Mouse (Mus musculus): Measurements from ENCODE around the gene Aldh2.
"Not testable (repeated sequence)": the region's sequence is repeated elsewhere in the genome, so short reads cannot be mapped to it uniquely, and the experiment has no call there.

Gene Aldh2

DNA sequence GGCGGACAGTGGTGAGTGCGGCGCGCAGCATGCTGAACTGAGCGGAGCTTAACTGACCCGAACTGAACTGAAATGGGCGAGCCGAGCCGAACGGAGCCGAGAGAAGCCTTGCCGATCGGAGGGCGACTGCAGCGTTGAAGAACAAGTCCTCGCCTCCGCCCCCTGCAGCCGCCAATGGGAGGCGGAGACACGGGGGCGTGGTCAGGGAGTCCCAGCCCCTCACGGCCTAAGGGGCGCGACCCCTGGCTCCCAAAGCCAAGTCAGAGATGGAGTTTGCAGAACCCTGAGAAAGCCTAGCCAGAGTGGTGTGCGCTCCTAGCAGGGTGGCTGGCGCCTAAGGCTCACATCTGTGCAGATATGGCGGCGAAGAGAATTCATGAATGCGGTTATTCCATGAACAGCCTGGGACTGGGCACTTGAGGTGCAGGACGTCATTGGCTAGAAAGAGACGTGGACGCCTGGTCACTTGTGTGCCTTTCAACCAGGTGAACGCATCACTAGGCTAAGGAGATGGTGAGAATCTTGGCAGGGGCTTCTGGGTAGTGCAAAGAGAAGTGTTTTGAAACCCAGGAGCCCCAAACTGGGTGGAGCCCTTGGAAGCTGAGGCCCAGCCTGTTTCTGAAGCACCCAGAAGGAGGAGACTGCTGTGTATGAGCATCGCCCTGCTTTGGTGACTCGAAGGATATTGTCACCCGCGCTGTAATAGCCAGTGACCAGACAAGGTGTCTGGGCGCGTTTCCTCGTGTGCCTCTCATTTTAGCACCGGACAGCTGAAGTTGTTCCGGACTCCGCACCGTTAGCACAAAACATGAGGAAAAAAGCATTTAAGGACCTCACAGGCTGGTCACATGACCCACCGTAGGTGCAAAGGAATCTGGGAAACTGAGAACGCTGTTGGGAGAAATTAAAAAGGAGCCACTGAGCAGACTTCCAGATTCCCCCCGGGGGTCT lies at the start of gene Aldh2:
TSS of gene Aldh2 (minus strand) at position 374 of the 951 bp plus-strand sequence.
- peak; percentile 90 for DNase-seq (ENCODE audit: low read depth, low spot score)

- DNase-seq (ENCODE audit: low read depth, low spot score): no peak
Observed at GRCm38 (mm10) chr5:121639601-121640000, 46.0 kb upstream of the Aldh2 start.

DNA sequence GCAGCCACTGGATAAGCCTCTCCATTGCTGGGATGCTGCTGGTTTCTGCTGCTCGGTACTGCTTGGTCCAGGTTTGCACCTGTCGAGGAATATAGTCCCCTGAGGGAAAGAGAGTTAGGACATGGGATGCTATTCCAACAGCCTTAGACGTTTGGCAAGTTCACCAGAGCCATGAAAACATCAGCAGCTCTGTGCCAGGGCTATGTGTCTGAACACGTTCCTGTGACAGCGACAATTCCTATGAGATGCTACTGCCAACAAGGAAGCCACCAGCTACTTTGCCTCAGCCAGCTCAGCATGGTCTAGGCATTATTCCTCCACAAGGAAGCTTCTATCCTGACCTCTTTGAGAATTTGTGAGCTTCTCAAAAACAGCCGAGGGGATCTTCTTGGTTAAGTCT lies 43.7 kb upstream of the Aldh2 start:
- no peak for DNase-seq (ENCODE audit: low read depth, low spot score)

DNA sequence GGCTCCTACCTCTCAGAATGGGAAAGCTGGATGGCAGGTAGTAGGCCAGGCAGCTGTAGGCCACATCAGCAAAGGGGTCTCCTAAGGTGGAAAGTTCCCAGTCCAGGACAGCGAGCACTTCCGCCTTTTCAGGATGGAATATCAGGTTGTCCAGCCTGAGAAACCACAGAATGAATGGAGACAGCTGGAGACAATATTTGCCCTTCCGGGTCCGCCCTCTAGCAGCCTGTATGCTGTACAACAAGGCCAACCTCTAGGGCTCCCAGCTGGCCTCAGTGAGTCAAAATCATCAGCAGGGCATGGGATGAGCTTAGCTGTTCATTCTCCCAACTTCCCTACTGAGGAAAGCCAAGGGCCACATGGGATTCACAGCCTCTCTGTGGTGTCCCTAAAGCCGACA lies 41.0 kb upstream of the Aldh2 start:
- DNase-seq (ENCODE audit: low read depth, low spot score): no peak

GRCm38 (mm10) chr5:121632804-121633203 lies 39.2 kb upstream of the Aldh2 start:
- DNase-seq (ENCODE audit: low read depth, low spot score): no peak

DNA sequence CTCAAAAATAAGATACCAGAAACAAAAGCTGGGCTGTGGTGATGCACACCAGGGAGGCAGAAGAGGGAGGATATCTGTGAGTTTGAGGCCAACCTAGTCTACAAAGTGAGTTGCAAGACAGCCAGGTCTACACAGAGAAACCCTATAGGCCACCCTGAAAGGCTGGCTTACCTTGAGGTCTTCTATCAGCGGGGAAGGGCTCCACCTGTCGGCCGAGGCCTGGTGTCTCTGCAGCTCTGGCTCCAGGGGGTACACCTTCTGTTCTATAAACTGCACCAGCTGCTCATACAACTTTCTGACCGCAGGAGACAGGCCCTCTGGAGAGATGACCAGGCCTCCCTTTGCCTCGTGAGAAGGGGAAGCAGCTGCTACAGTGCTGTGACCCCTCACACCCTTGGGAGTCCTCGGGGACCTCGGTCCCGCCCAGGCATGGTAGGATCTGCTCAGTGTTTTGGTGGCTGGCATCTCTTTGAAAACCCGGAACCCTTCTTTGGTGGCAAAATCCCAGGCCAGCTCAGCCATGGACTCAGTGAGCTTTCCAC lies 37.6 kb upstream of the Aldh2 start:
- DNase-seq (ENCODE audit: low read depth, low spot score): not testable (repeated sequence)

- peak; percentile 47 for DNase-seq (ENCODE audit: low read depth, low spot score)
Observed at GRCm38 (mm10) chr5:121627871-121628270, 34.2 kb upstream of the Aldh2 start.

GRCm38 (mm10) chr5:121623241-121623640 lies 29.6 kb upstream of the Aldh2 start:
- DNase-seq (ENCODE audit: low read depth, low spot score): no peak

DNA sequence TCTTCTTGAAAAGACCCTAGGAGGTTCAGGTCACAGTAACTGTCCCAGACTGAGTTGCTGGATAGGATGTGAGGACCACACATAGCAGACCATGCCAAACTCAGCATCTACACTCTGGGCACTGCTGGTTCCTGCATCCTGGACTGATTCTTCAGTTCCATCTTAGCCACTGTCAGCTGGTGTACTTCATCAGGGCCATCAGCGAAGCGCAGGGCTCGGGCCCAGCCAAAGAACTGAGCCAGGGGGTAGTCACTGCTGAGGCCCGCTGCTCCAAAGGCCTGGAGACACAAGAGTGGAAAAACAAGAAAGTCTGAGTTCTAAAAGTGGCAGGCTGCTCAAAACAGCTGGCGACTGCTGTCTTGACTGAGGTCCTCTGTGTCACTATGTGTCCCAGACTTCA lies 27.5 kb upstream of the Aldh2 start:
- no peak for DNase-seq (ENCODE audit: low read depth, low spot score)

GRCm38 (mm10) chr5:121618592-121619513 lies 25.2 kb upstream of the Aldh2 start, which contains the start of gene Acad12:
TSS of gene Acad12 (minus strand) at chr5:121618938.
- DNase-seq (ENCODE audit: low read depth, low spot score): peak; percentile 92

- not testable (repeated sequence) for DNase-seq (ENCODE audit: low read depth, low spot score)
Observed at GRCm38 (mm10) chr5:121614921-121615320, 21.3 kb upstream of the Aldh2 start.

GRCm38 (mm10) chr5:121612036-121612435 lies 18.4 kb upstream of the Aldh2 start:
- DNase-seq (ENCODE audit: low read depth, low spot score): no peak

DNA sequence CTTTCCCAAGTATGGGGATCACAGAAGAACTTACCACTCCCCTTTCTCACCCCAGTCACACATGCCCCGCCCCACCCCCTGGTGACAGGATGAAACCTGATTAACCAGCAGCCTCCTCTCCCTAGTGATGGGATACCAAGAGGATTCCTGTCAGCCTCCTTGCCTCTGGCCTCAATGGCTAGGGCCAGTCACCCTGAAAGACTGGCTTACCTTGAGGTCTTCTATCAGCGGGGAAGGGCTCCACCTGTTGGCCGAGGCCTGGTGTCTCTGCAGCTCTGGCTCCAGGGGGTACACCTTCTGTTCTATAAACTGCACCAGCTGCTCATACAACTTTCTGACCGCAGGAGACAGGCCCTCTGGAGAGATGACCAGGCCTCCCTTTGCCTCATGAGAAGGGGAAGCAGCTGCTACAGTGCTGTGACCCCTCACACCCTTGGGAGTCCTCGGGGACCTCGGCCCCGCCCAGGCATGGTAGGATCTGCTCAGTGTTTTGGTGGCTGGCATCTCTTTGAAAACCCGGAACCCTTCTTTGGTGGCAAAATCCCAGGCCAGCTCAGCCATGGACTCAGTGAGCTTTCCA lies 16.0 kb upstream of the Aldh2 start:
- not testable (repeated sequence) for DNase-seq (ENCODE audit: low read depth, low spot score)

GRCm38 (mm10) chr5:121606151-121606550 lies 12.5 kb upstream of the Aldh2 start:
- peak; percentile 54 for DNase-seq (ENCODE audit: low read depth, low spot score)

- not testable (repeated sequence) for DNase-seq (ENCODE audit: low read depth, low spot score)
Observed at GRCm38 (mm10) chr5:121603815-121604214, 10.2 kb upstream of the Aldh2 start.

- peak; percentile 94 for DNase-seq (ENCODE audit: low read depth, low spot score)
Observed at GRCm38 (mm10) chr5:121601547-121602299, 8.1 kb upstream of the Aldh2 start.

DNA sequence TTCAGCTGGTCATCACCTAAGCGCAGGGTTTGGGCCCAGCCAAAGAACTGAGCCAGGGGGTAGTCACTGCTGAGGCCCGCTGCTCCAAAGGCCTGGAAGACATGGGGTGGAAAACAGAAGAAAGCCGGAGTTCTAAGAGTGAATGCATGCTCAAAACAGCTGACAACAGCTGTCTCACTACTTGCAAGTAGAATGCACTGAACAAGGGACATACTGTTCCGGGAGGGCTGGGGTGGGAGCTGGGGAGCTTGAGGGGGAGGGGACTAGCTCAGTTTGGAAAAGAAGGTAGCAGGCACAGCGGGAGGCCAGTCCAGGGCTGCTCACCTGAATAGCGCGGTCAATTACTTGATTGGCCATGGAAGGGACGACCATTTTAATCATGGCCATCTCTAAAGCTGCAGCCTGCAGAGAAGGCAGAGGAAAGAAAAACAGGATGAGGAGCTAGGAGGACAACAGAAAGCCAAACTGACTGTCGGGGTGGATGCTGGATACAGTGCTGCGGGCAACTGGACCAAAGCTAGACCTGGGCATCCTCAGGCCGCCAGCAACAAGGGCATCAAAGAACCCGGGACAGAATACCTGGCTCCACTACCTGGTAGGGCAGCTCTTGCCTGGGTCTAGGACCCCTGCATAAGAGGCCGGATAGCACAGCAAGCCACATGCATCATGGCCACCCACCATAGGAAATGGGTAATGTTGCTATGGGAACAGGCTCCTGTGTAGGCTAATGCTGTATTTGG lies 5.4 kb upstream of the Aldh2 start:
- no peak for DNase-seq (ENCODE audit: low read depth, low spot score)

DNA sequence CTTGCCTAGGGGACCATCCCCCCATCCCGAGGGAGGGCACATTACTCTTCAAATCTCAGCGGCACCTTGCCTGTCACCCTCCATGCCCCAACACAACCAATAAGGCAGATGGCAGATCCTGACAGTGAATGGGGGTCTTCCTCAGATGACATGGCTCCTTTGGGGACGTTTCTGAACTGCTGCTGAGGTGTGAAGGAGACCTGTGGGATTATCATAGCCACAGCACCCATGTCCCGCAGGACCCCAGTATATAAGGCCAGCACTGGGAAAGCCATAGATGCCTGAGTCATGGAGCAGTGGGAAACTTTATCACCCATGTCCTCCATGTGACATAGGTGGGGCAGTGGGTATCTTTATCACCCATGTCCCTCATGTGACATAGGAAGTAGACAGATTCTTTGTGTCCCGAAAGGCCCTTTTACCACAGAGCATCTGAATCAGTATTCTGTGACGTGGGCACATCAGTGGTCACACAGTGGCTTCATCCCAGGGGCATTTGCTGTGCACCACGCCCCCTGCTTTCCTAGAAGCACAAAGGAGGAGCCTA lies 4.4 kb upstream of the Aldh2 start:
- DNase-seq (ENCODE audit: low read depth, low spot score): no peak

- DNase-seq (ENCODE audit: low read depth, low spot score): no peak
Observed at GRCm38 (mm10) chr5:121597332-121597731, 3.7 kb upstream of the Aldh2 start.

GRCm38 (mm10) chr5:121596226-121596625 lies 2.6 kb upstream of the Aldh2 start:
- no peak for DNase-seq (ENCODE audit: low read depth, low spot score)
